Mouse (Mus musculus) ovary, postnatal 36 days (tissue): ENCODE results near the gene Zfp36l2.
A peak's percentile ranks its signal among the peaks of the same experiment; 100 is the strongest.

Source experiments
- DNase-seq: peaks from one replicate; pipeline ENCODE4 v3.0.0; 2022; ENCODE audit warnings: low spot score, mixed read lengths

Zfp36l2 gene

DNA sequence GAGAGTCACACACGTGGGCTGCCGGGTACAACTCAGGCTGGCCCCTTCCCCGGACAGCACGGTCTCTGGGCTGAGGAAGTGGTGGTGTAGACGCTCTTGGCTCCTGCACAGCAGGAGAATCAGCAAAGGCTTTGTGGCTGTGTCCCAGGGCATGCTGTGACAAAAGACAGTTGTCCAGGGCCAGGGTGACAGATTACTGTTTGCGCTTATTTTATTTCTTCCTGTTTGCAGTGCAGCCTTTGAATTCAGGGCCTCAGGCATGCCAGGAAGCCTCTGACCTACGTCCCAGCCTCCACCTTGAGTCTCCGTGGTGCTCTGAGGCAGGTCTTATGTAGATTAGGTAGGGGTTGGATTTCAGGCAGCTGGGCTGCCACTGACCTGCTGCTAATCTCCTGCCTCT is 10.3 kb downstream of the Zfp36l2 start:
- DNase-seq: no peak

DNA sequence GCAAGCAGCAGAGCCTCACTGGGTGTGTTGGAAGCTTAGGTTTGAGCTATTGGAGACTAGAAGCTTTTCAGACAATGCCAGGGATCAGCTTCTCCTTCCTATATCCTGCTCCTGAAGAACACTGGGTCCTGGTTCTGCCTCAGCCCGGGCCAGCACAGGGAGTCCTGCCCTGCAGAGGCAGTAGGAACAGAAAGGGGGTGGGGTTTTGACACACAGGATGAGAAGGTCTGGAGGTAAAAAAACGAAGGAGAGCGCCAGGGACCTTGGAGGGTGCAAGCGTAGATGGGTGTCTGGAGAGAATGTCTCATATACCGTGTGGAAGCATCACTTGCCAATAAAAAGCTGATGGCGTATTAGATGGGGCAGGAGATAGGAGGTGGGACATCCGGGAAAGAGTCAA is 11.3 kb downstream of the Zfp36l2 start:
- no peak for DNase-seq

GRCm38 (mm10) chr17:84175196-84175595 is 12.6 kb downstream of the Zfp36l2 start:
- DNase-seq: no peak

DNA sequence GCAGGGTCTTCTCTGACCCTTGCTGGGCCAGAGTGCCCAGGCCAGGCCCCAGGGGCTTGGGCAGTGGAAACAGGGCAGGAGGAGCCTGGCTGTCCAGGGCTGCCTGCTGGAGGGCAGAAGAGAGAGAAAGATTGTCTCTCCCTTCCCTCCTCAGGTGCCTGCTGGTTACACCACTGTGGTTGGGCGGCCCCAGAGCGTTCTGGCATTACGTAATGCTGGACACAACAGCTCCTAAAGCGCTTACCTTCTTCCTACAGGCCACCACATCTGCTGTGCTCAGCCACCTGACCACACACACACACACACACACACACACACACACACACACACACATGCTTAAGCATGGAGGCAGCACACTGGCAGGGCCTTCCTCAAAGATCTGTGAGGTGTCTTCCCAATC is 20.4 kb downstream of the Zfp36l2 start:
- peak; percentile 1 for DNase-seq

DNA sequence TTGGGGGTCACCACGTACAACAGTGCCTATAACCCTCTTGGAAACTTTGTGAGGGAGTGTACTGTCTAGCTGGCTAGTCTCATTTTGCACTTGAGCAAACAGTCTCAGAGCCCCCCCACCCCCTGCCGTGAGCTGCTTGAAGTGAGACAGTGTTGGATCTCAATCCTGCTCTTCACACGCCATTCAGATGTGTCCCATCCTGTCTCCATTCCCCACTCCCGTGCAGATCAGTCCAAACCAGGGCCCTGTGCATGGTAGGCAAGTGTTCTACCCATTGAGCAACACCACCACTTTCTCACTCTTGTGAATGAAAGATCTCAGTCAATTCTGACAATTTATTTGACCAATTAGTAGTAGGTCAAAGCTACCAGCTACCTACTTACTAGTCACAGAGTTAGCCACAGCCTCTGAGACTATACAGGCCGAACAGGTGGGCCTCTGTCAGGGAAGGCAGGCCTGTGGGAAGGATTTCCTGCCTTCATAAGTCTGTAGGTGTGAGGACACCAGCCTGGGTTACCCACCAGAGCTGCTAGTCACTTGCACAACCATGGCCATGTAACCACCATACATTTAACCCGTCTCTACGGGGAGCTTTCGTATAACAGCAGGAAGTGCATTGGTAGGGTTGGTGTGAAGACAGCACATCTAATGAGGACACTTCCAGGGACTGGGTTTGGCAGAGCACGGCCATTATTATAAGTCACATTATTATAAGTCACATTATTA is 21.4 kb downstream of the Zfp36l2 start:
- DNase-seq: peak; percentile 0

DNA sequence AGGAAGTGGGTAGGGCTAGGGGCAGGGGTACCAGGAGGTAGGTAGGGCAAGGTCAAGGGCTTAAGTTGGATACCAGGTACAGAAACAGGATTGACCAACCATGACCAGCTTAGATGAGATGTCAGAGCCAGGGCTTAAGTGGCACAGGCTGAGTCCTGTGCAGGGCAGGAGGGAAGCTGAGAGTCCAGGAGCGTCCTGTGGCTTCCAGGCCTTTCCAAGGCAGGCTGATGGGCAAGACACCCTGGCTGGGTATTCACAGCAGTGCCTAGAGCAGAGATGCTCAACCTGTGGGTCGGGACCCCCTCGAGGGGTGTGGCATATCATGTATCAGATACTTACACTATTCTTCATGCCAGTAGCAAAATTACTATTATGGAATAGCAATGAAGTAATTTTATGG is 22.0 kb downstream of the Zfp36l2 start:
- peak; percentile 0 for DNase-seq

DNA sequence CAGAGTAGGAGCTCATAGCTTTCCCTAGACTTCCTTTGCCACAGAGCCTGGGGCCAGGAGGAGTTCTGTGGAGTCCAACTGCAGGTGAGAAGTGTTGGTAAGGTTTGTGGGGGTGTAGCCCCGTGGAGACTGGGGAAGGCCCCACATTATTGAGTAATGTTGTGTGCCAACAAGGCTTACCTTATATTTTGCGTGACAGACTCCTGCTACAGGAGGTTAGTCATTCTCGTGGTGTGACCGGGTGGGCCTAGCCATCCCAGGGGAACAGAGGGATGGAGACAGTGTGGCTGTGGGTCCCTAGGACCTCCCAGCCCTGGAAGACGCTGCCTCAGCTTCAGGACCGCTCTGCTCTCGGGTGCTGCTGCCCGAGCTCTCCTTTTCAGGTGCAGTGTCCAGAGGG is 23.6 kb downstream of the Zfp36l2 start:
- DNase-seq: no peak

DNA sequence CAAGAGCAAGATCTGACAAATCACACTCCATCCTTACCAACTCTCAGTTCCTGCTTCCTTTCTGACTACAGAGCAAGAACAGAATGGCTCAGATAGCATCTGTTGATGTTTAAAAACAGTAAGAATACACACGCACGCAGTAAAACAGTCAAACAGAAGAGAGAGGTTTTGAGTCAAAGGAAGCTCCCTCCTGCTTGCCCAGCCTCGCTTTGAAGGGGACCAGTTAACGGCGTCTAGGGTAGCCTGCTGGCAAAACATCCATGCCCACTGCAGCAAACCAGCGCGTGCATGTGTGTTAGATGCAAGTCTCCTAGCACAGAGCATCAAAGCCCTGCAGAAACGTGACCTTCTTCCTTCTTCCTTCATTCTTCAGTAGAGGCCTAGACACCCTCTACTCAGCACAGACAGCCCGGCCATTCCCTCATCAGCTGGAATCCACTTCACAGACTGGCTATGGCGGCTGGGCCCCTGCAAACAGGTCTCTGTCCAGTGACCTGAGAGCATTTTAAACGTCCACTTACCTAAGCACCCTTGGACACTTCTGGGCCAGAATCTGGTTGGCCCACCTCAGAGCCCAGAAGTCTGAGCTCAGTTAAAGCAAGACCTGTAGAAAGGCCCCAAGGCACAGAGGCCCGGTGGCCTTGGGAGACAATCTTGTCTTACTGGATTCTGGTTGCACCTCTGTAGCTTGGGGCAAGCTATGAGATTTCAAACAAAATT is 24.5 kb downstream of the Zfp36l2 start:
- no peak for DNase-seq

DNA sequence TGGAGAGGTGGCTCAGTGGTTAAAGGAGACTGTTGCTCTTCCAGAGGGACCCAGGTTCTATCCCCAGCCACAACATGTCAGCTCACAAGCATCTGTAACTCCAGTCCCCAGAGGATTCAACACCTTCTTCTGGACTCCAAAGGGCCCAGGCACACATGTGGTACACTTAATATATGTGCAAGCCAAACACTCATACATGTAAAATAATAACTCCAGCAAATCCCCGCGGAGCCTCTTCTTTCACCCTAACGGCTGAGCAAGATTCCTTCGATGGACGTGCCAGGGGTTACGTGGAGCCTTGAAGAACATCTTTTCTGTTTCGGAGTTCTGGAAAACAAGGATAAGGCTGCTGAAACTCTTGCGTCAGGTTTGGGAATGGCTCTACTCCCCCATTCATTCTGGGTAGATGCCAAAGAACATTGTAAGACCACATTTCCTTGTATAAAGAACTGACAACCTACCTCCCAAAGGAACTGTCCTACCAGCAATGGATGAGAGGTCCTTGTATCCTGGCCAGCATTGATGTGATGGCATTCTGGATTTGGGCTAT is 25.5 kb downstream of the Zfp36l2 start:
- no peak for DNase-seq

DNA sequence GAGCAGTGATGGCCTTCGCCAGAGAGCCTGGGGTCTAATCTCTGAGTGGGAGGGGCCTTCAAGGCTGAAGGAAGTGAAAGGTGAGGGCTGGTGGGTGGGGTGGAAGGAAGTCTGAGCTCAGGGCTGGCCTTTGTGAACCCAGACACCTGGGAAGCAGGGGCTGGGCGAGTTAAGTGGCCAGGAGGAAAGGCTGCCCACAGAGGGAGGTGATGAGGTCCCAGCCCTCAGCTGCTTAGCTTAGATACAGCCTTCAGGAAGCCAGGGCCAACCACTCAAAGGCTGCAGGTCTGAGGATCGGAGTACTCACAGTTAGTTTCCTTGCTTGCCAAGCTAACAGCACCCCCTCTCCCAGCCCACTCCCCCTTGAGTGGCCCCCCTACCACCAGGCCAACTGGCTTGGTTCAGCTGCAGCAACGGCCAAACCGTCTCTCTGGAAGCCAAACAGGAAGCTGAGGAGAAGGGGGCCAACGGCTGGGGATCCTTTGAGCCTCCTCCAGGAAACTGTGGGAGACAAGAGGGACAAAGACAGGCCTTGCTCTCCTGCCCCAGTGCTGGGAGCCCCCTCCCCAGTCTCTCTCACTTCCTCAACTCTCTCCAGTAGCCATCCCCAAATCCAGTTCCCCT is 26.4 kb downstream of the Zfp36l2 start:
- no peak for DNase-seq

- no peak for DNase-seq
These were observed 28.9 kb downstream of the Zfp36l2 start for GRCm38 (mm10) chr17:84158891-84159290.

DNA sequence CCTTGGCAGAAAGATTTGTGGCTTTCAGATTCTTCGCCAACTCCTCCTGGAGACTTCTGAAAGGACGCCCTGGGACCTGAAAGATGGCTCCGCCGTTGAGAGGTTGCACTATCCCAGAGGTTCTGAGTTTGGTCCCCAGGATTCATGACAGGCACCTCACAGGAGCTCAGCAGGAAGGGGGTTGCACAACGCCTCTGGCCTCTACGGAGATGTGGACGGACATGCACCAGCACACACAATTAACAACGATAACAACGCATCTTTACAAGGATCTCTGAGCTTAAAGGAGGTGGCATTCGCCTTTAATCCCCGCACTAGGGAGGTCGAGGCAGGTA is 29.3 kb downstream of the Zfp36l2 start:
- no peak for DNase-seq

DNA sequence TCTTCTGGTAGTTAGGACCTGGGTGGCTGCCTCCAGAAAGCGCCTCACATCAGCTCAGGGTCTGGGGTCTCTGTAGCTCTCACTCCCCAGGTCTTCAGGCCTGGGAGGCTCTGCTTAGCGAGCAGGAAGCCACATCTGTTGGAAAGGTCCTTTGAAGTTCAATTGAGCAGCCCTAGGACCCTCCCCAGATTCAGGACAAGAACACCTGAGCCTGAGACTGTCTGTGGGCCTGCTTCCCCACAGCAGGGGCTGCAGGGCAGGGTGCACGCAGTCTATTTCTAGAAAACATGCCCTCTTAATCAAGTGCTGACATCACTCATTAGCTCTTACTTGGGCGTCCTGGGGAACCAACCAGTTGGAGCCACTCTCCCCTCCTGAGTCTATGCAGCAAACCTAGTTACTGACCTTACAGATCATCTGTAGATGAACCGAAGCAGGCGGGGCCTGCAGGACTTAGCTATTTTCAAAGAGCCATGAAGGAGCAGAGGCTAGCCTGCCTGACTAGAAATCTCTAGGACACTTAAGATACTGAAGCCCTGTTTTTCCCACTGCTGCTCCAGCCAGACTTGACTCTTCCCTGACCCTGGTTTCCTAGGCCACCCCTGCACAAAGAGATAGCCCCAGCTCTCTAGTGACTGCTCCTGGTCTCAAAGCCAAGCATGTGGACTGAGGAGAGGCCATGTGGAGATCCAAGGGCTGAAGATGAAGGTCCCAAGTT is 29.8 kb downstream of the Zfp36l2 start:
- DNase-seq: no peak

GRCm38 (mm10) chr17:84156748-84157742 is 30.7 kb downstream of the Zfp36l2 start:
- no peak for DNase-seq

DNA sequence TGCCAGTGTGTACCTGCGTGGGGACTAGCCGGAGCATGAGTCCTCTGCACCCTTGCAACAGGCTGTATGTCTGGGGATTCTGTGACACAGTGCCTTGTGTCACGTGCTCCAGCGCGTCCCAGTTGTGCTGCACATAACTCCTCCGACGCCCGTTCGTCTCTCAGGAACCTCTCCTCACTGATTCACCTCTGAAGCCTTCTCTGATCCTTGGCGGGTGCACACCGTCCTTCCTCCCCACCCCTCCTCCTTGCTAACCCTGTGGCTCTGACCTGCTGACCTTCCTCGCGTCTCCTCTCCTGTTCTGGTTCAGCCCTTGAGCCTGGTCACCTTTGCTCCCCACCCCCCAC is 31.5 kb downstream of the Zfp36l2 start:
- DNase-seq: no peak

GRCm38 (mm10) chr17:84155516-84156226 is 32.1 kb downstream of the Zfp36l2 start:
- DNase-seq: no peak

DNA sequence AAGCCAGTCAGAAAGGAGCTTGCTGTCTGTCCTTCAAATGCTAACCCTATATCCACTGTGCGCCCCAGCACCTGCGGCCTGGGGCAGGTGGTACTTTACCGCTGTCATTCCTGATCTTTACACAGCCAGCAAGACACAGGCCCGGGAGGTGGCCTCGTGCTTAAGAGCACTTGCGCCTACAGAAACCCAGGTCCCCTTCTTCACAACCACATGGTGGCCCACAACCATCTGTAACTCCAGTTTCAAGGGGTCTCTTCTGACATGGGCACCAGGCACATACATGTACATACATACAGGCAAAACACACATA is 32.8 kb downstream of the Zfp36l2 start:
- no peak for DNase-seq

DNA sequence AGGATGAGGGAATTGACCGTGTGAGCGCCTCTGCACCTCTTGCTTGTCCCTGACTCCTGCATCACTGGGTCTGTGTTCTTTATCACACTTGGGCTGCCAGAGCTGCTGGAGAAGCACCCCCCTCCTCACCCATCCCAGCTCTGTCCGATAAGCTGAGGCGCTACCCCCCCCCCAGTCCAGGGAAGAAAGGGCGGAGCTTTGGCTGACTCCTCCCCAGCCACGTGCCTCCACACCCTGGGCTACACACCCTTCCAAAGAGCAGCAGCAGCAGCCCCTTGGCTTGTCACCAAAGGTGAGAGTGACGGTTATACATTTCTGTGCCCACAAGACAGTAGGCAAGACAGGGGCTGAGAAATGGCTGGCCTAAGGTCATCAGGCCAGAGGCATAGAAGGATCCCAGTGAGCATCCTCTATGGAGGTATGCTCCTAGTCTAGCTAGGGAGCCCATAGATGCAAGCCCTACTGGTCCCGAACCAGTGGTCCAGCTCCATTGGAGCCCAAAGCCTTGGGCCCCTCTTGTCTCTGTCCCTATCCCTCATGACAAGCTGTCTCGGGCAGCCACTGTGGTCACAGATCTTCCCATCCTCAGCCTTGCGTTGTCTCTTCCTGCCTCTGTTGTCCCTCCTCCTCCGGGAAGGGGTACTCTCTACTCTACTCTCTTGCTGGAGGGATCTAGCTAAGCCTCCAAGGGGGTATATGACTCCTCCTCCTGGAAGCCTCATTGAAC is 33.3 kb downstream of the Zfp36l2 start:
- DNase-seq: no peak

DNA sequence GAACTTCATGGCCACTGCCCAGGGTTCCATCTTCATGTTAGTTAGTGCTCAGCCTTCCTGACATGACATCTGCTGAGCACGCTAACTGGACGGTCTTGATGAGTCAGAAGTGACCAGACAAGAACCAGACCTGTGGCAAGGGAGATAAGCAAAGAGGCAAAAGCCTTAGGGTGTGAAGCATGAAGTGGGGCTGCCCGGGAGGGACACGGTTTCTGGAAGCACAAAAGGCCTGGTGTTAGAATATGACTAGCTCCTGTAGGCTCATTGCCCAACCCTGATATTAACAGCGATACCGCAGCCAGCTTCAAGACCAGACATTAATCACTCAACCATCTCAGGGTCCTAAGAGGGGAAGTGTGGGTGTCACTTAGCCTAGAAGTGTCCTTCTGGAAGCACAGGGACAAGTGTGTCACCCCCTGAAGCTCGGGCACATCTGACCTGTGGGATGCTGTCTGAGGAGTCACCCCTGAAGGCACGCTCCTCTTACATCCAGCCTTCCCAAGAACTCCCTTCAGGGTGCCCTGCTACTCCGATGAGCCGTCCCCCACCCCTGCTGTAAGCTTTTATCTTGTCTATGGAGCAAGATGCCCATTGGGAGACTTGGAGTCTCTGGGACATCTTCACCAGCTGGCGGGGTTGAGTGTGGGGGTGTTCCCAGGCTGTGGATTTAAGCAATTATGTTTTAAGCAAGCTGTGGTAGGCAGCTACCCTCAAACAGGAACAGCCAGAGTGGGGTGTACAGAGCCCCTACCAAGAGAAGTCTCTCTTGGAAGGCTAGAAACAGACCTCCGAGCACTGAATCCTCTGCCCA is 34.6 kb downstream of the Zfp36l2 start:
- DNase-seq: no peak
